Mouse (Mus musculus) hematopoietic multipotent progenitor cell, adult 10-12 weeks (in vitro differentiated cells): Measurements from ENCODE around the gene Trpc5os. TPM values are rescaled to one million over a fixed set of nuclear protein-coding genes. Genes with fewer than 3 reads are reported as not detected.

Experiments
- polyA plus RNA-seq: library from polyadenylated mRNA; stranded (reverse); fragments of >175 nt; gene quantifications from 2 replicates; pipeline ENCODE4 v1.2.3, GENCODE M21; 2012; ENCODE audit warnings: low replicate concordance

The Trpc5os gene
- not detected in 2 replicates for polyA plus RNA-seq

DNA sequence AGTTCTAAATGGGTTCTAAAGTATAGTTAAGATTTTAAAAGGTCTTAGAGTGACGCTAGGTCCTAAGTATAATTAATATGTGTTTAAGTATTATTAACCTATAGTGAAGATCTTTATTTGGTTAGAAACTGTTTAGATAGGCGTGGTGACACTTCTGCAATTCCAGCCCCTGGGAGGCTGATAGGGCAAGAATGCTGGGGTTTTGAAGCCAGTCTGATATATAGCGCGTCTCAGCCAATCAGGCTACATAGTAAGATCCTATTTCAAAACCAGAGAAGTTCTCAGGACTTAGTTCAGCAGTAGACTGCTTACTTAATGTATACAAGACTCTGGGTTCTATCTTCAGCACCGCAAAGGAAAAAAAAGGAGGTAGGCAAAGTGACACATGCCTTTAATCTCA is at the start of gene Trpc5os:
TSS of gene Trpc5os (plus strand) at position 301 of the 400 bp plus-strand sequence.

Other genes with a start within 250 kb of the Trpc5os start
- 1.5 and 2.4 TPM in 2 replicates for gene Alg13, start 138.8 kb upstream of the Trpc5os start, polyA plus RNA-seq
- gene Trpc5, start 231.6 kb downstream of the Trpc5os start, polyA plus RNA-seq = not detected in 2 replicates
- gene Rtl4, start 232.3 kb downstream of the Trpc5os start, polyA plus RNA-seq = not detected in 2 replicates